Mouse (Mus musculus) megakaryocyte progenitor cell, adult 5-6 weeks (primary cell): ENCODE data around the gene Zfp318. TPM values are rescaled to one million over a fixed set of nuclear protein-coding genes. Genes with fewer than 3 reads are reported as not detected.

Experiments used
- ATAC-seq: replicated peaks from 2 replicates; pipeline ENCODE4 v1.8.0; 2016; ENCODE audit warnings: mild to moderate bottlenecking, moderate TSS enrichment, inconsistent platforms; ENCODE audit not compliant: poor library complexity
- total RNA-seq, 2 experiments: library from RNA; stranded (forward) in 1 of 2; stranded (reverse) in 1 of 2; fragments of 157-497, 149-512 nt in 1 of 2; fragments of 200-1000 nt in 1 of 2; gene quantifications; 2 replicates each; pipeline versions ENCODE4 v1.2.3 to v1.2.4; 2015 to 2017

The Zfp318 gene
- total RNA-seq (2015) (9.3 and 16.6 TPM in 2 replicates), total RNA-seq (2017) (13.1 and 15.7 TPM in 2 replicates)

GRCm38 (mm10) chr17:46383294-46384060 lies at the start of gene Zfp318:
Zfp318 (plus strand) TSS chr17:46383731.
- peak; percentile 97 for ATAC-seq

GRCm38 (mm10) chr17:46336475-46336874 lies 47.1 kb upstream of the Zfp318 start:
- ATAC-seq, result peak; percentile 57

- peak; percentile 60 for ATAC-seq
Observed at GRCm38 (mm10) chr17:46341208-46341607, 42.3 kb upstream of the Zfp318 start.

- ATAC-seq, result no peak
Observed at GRCm38 (mm10) chr17:46351026-46351700, 32.4 kb upstream of the Zfp318 start.

- ATAC-seq, result peak; percentile 85
Observed at GRCm38 (mm10) chr17:46371783-46372182, 11.7 kb upstream of the Zfp318 start.

GRCm38 (mm10) chr17:46378564-46378963 lies 5.0 kb upstream of the Zfp318 start:
- no peak for ATAC-seq

GRCm38 (mm10) chr17:46384061-46384801 lies 700 bp downstream of the Zfp318 start:
- no peak for ATAC-seq

GRCm38 (mm10) chr17:46388200-46388599 lies 4.7 kb downstream of the Zfp318 start:
- ATAC-seq, result no peak

GRCm38 (mm10) chr17:46393012-46393411 lies 9.5 kb downstream of the Zfp318 start:
- ATAC-seq, result peak; percentile 80

- no peak for ATAC-seq
Observed at GRCm38 (mm10) chr17:46394631-46395030, 11.1 kb downstream of the Zfp318 start.

GRCm38 (mm10) chr17:46408478-46408877 lies 24.9 kb downstream of the Zfp318 start:
- ATAC-seq, result peak; percentile 54; the same call in 1 of the 2 replicates

- ATAC-seq, result no peak
Observed at GRCm38 (mm10) chr17:46418628-46419027, 35.1 kb downstream of the Zfp318 start.

GRCm38 (mm10) chr17:46419717-46420116 lies 36.2 kb downstream of the Zfp318 start:
- peak; percentile 60; the same call in 1 of the 2 replicates for ATAC-seq

- ATAC-seq, result no peak
Observed at GRCm38 (mm10) chr17:46426496-46426895, 43.0 kb downstream of the Zfp318 start.

GRCm38 (mm10) chr17:46428761-46429414 lies 45.4 kb downstream of the Zfp318 start, which contains the start of gene Crip3:
Crip3 (plus strand) TSS chr17:46428926.
- peak; percentile 48; the same call in 1 of the 2 replicates for ATAC-seq

- ATAC-seq, result peak; percentile 53
Observed at GRCm38 (mm10) chr17:46433627-46434026, 50.1 kb downstream of the Zfp318 start.

GRCm38 (mm10) chr17:46436672-46437366 lies 53.3 kb downstream of the Zfp318 start:
- ATAC-seq, result peak; percentile 75

GRCm38 (mm10) chr17:46438298-46438873 lies 54.9 kb downstream of the Zfp318 start, which contains the start of gene Slc22a7:
Slc22a7 (minus strand) TSS chr17:46438457.
- no peak for ATAC-seq

GRCm38 (mm10) chr17:46439176-46439575 lies 55.6 kb downstream of the Zfp318 start:
- no peak for ATAC-seq
